Mouse (Mus musculus) spleen, adult 2 months (tissue): Measurements from ENCODE around the gene Gm10518. TPM values are rescaled to one million over a fixed set of nuclear protein-coding genes. Genes with fewer than 3 reads are reported as not detected.
A peak's percentile ranks its signal among the peaks of the same experiment; 100 is the strongest.

Experiments used
- DNase-seq, 2 experiments: peaks; one replicate each; pipeline versions ENCODE4 v3.0.0 to v3.0.0-alpha.2; 2012 to 2021; ENCODE audit warnings: low spot score in 2 of 2, low read depth in 1 of 2
- H3K27ac ChIP-seq: fragments of 200-500 bp; 2 replicates; pipeline ENCODE4 v1.5.1; 2012; ENCODE audit warnings: low read length, inconsistent platforms; ENCODE audit not compliant: insufficient read depth
- H3K27me3 ChIP-seq: fragments of 200-500 bp; 2 replicates; pipeline ENCODE4 v1.6.1; 2012; ENCODE audit warnings: mild to moderate bottlenecking, moderate library complexity, low read length, inconsistent platforms; ENCODE audit not compliant: control insufficient read depth, insufficient read depth
- H3K36me3 ChIP-seq: fragments of 200-500 bp; 2 replicates; pipeline ENCODE4 v1.6.1; 2012; ENCODE audit warnings: mild to moderate bottlenecking, low read length, inconsistent platforms; ENCODE audit not compliant: control insufficient read depth, insufficient read depth
- H3K4me1 ChIP-seq: fragments of 200-500 bp; 2 replicates; pipeline ENCODE4 v1.6.1; 2011; ENCODE audit warnings: inconsistent platforms; ENCODE audit not compliant: control insufficient read depth, insufficient read depth, insufficient read length
- H3K4me3 ChIP-seq: fragments of 200-500 bp; 2 replicates; pipeline ENCODE4 v1.5.1; 2011; ENCODE audit warnings: mild to moderate bottlenecking, inconsistent platforms; ENCODE audit not compliant: insufficient read depth, insufficient read length; ENCODE audit errors: extremely low read depth
- CTCF ChIP-seq: fragments of 200-500 bp; IDR thresholded peaks from 2 replicates; pipeline ENCODE4 v1.5.1; 2011; ENCODE audit warnings: mild to moderate bottlenecking, inconsistent platforms; ENCODE audit not compliant: insufficient read depth, insufficient read length, insufficient replicate concordance; ENCODE audit errors: extremely low read depth
- POLR2A ChIP-seq: fragments of 200-500 bp; IDR thresholded peaks from 2 replicates; pipeline ENCODE4 v1.6.1; 2011; ENCODE audit warnings: low read depth, low read length, inconsistent platforms
- WGBS: fragments of 180-500 bp; shearing (Covaris S2); methylation state at CpG from one replicate; pipeline ENCODE4 v1.1.7; 2018; 5-methylcytosine and 5-hydroxymethylcytosine counted together
- polyA plus RNA-seq: library from polyadenylated mRNA; depleted of rRNA; stranded (reverse); fragments of >200 nt; gene quantifications from 2 replicates; pipeline ENCODE4 v1.2.3, GENCODE M21; 2012

Gene Gm10518
- polyA plus RNA-seq, 1 experiment: not detected

DNA sequence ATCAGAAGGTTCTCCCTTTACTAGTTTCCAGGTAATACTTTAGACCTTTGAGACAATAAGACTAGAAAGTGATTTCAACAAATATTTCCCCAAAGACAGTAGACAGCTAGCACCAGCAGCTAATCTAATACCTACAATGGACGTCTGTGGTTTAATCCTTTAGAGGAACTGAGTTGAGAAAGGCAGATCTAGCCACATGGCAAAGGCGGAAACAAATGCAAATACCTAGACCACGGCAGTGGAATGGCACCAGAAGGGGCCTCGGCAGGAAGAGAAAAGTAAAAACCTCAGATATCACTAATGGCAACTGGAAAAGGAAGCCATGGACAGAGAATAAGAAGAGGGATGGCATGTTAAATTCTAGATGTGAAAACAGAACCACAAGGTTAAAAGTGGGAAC lies 15.9 kb upstream of the Gm10518 start:
- no peaks in the 10 kb centered on the region; the same call in 1 of the 2 replicates for H3K4me1 ChIP-seq
- no peak overlapping the region for H3K27ac ChIP-seq
- 28% methylated on average over 4 of the region's 4 CpGs for WGBS
- TF ChIP-seq CTCF (no peak), POLR2A (no peak)
- peak; percentile 22 to 39 for DNase-seq
- no peak overlapping the region for H3K4me3 ChIP-seq
- peaks cover 26% of the 10 kb centered on the region for H3K36me3 ChIP-seq
- H3K27me3 ChIP-seq: no peaks in the 10 kb centered on the region

DNA sequence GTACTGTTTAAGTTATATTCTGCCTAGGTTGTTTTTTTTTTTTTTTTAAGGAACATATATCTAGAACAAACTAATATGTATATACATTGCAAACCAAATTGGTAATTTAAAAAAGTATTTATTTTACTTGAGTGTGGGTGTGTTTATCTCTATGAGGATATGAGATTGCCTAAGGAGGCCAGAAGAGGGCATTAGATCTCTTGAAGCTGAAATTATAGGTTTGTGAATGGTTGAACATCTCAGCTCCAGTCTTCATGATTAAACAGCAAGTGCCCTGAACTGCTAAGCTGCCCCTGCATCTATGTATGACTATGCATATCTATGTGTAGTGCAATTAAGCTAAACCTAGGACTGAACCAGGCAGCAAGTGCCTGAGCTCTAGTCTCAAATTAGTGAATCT lies 4.4 kb upstream of the Gm10518 start:
- Histone ChIP-seq H3K4me1 (peaks cover 9% of the 10 kb centered on the region), H3K36me3 (peaks cover 14% of the 10 kb centered on the region), H3K27ac (no peak overlapping the region), H3K4me3 (no peak overlapping the region), H3K27me3 (no peaks in the 10 kb centered on the region)
- no peak for DNase-seq
- no peak for TF ChIP-seq POLR2A
- no peak for TF ChIP-seq CTCF

DNA sequence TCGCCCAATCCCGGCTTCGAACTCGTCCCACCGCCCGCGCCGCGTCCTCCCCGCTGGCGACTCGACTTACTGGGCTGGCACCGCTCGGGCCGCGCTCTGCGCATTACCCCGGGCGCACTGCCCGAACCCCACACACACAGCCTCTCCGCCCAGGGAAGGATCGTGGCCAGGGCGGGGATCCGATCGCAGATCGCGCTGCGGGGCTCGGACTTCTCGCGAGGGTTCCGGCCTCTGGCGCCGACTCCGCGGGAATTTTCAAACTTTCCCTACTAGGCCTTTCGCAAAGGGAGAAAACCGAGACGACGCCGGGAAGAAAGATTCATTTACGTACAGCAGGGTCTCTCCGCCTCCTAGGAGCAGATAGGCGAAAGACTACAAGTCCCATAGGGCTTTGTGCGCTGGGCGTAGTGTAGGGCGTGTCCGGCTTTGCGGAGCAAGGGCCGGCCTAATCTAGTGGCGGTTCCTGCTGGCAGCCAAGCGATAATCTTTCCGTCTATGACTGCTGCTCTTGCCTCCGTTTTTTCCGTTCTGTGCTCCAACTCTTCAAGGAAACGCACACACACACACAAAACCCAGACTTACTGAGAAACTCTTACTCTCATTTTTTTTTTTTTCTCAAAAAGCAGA lies 450 bp downstream of the Gm10518 start, which contains the start of gene Ahctf1:
TSS of gene Ahctf1 (minus strand) at position 168 of the 627 bp plus-strand sequence.
- DNase-seq: peak; percentile 88 to 91
- peak within 1 kb of the TSS; percentile 97 for H3K4me3 ChIP-seq
- H3K4me1 ChIP-seq: peaks cover 9% of the 10 kb centered on the region
- peak within 1 kb of the TSS; percentile 99 for H3K27ac ChIP-seq
- H3K36me3 ChIP-seq: no peaks in the 10 kb centered on the region; the same call in 1 of the 2 replicates
- under 1% methylated on average over 56 of the region's 56 CpGs for WGBS
- no peaks in the 10 kb centered on the region for H3K27me3 ChIP-seq
- peak; percentile 12; the same call in 1 of the 2 replicates for TF ChIP-seq CTCF
- TF ChIP-seq POLR2A: peak; percentile 81

DNA sequence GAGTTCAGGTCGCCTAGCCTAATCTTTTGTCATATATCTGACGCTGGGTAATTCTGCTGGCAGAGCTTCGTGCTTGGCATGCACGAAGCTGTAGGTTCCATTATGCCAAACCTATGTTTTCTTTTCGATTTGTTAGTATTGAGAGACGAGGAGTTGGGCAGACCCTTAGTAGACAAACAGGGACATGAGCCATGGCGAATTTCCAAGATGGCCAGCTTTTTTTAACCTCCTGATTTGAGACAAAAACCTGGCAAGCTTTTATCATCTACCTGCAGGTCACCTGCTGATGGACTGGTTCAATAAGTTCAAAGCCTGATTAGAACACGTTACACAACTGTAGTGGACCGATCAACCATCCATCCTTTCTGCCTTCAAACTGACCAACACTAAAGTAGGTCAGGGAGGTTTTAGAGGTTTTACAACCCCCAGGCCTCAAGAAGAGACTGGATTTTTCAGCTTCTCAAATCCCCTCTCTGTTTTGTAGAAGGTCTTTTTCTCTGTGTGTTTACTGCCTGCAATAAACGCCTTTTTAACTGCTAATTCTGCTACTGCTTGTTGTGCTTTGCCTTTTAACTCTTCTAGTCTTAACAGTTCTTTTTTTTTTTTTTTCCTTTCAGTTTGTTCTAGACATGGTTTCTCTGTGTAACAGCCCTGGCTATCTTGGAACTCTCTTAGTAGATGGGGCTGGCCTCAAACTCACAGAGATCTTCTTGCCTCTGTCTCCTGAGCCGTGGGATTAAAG lies 1.1 kb downstream of the Gm10518 start:
- 38% methylated on average over 11 of the region's 11 CpGs for WGBS
- DNase-seq: no peak
- Histone ChIP-seq H3K36me3 (no peaks in the 10 kb centered on the region; the same call in 1 of the 2 replicates), H3K27me3 (no peaks in the 10 kb centered on the region), H3K4me1 (peaks cover 9% of the 10 kb centered on the region), H3K4me3 (peak overlapping the region; percentile 97; the same call in 1 of the 2 replicates), H3K27ac (peak overlapping the region; percentile 99)
- no peak for TF ChIP-seq CTCF
- no peak for TF ChIP-seq POLR2A

DNA sequence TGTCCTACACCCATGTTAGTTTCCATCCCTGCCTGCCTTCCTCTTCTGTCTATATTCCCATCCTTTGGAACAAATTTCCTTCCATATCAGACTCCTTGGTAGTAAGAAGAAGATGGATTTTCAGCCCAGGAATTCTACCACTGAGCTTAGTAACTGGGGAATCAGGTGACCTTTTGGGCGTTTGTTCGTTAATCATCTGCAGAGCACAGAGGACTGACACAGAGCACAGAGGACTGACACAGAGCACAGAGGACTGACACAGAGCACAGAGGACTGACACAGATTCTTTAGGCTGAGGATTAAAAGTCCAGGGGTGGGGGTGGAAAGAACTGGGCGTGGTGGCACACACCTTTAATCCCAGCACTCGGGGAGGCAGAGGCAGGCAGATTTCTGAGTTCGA lies 2.6 kb downstream of the Gm10518 start:
- Histone ChIP-seq H3K4me1 (peaks cover 7% of the 10 kb centered on the region), H3K27ac (no peak overlapping the region), H3K36me3 (no peaks in the 10 kb centered on the region), H3K27me3 (no peaks in the 10 kb centered on the region), H3K4me3 (no peak overlapping the region)
- 87% methylated on average over 5 of the region's 5 CpGs for WGBS
- DNase-seq: no peak
- no peak for TF ChIP-seq POLR2A
- TF ChIP-seq CTCF: no peak

DNA sequence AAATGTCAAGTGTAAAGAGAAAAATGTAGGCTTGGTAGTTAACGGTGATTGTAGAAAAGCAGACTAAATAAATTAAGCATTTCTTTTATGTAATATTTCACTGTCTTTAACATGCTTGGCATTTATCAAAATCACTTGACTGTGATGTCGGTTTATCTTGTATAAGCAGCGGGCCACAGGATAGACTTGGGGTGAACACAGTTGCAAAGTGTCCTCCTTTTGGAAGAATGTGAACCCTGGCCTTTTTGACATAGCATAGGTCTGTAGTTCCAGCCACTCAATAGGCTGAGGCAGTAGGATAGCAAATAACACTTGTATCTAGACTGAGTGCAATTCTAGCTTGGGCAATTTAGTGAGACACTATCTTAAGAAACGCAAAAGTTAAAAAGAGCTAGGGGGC lies 4.3 kb downstream of the Gm10518 start:
- DNase-seq: no peak
- TF ChIP-seq CTCF (no peak), POLR2A (no peak)
- Histone ChIP-seq H3K36me3 (no peaks in the 10 kb centered on the region), H3K4me1 (no peaks in the 10 kb centered on the region; the same call in 1 of the 2 replicates), H3K4me3 (no peak overlapping the region), H3K27ac (no peak overlapping the region), H3K27me3 (no peaks in the 10 kb centered on the region)
- 84% methylated on average over 4 of the region's 4 CpGs for WGBS

DNA sequence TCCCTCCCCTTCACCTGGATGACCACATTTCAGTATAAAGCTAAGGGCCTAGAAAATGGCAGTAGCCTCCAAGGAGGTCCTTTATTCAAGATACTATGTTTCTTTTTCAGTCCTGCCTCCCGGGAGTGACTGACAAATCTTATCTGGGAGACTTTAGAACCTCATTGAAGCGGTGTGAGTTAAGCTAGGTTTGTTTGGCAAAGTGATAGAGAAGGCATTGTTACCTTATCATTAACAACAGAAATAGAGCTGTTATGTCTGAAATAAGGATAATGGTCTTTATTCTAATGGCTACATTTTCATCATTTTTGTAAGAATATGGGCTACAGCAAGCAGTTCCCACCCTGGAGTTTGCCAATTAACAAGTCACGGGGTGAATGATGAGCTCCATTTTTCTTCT lies 5.1 kb downstream of the Gm10518 start:
- Histone ChIP-seq H3K27me3 (no peaks in the 10 kb centered on the region), H3K4me1 (no peaks in the 10 kb centered on the region), H3K36me3 (no peaks in the 10 kb centered on the region), H3K4me3 (no peak overlapping the region), H3K27ac (no peak overlapping the region)
- 86% methylated on average over 3 of the region's 3 CpGs for WGBS
- TF ChIP-seq CTCF: no peak
- no peak for TF ChIP-seq POLR2A
- DNase-seq: no peak
